Mouse (Mus musculus) adrenal gland, adult 8-10 months (tissue): ENCODE data around the gene Chst10. TPM values are rescaled to one million over a fixed set of nuclear protein-coding genes. Genes with fewer than 3 reads are reported as not detected.

Experiments used
- DNase-seq: peaks from one replicate; pipeline ENCODE4 v3.0.0; 2022
- total RNA-seq, 4 experiments: library from RNA; stranded (reverse); gene quantifications; 2 replicates each; pipeline ENCODE4 v1.2.4; 2022

The Chst10 gene
- 1 to 10 TPM; 2.6 to 4.8 (median 3.6) TPM for total RNA-seq

DNA sequence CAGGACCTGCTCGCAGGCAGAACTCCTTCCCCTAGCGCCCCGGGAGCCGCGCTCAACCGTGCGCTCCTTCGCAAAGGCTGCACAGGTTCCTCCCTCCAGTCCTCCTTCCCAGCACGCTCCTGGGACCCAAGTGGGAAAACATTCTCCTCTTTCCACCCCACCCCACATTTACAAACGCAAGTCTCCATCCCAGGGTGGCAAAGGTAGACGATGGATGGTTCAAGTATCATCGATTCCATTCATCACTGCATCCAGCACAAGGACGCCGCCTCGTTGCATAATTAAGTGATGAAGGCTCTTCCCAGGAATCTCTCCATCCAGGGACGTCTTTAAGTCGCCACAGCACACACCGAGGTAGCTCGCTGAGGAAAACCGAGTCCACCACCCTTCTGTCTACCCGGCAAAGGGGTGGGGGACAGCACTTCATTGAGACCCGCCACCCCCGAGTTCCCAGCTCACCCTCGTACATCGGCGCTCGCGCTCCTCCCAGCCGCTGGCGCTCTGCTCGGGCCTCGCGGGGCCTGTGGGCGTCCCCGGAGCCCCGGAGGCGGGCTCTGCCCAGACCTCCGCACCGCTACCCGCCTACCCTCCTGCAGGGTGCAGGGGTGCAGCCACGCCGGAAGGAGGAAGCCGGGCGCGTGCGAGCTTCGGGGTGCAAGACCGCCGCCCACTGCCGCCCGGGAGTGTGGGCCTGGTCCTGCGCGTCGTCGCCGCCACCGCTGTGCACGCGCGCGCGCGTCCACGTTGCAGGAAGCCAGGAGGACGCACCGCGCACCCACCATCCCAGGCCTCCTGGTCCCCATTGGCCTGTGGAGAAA is at the start of gene Chst10:
Gene Chst10, minus strand, starts transcription at position 731 of the 818 bp plus-strand sequence.
- peak; percentile 20 for DNase-seq

DNA sequence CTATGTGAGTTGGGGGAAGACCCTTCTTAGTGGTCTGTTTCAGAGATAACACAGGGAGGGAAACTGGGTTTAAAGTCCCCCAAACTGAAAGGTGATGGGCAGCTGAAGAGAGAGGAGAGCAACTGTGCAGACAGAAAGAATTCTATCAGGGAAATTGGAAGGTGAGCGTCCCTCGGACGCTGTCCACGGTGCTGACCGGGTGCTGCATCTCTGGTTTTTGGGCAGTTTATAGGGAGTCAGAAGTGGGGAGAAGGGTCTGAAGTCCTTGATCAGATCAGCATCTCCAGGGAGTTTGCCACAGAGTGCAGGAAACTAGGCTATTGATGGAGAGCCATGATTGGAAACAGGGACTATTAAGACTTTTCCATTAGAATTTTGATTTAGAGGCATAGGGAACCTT is 41.6 kb upstream of the Chst10 start:
- no peak for DNase-seq

DNA sequence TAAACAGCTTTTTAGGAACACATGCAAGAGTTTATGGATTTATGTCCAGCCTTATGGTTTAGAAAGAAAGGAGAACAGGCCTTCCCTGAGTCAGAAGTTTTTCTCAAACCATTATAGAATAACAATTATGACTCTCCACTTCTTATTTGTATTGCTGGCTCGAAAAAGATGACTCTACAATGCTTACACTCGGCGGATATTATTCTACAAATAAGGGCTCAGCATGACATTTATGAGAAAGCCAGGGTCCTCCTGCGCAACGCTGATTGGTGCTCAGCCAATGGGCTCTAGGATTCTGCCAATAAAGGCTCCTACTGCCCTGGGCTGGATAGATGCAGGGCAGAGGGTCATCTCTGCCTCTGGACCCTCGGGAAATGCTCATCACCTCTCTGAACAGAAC is 40.9 kb upstream of the Chst10 start, which contains the start of gene Nms:
Gene Nms, plus strand, starts transcription at position 301 of the 400 bp plus-strand sequence.
- no peak for DNase-seq

GRCm38 (mm10) chr1:38936780-38937179 is 38.8 kb upstream of the Chst10 start:
- DNase-seq, result no peak

DNA sequence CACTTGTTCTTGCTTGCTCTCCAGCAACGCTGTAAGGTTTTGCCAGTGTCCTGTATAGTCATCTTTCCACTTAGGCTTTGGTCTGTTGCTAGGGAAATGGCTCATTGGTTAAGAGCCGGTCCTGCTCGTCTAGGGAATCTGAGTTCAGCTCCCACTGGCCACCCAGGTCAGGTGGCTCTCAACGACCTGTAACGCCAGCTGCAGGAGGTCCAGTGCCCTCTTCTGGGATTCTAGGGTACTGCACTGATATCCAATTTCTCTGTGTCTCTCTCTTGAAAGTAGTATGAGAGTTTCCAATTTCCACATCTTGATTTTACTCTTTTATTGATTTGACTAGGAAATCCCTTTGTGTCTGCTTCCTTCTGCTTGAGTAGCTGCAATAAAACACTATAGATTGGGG is 36.7 kb upstream of the Chst10 start:
- DNase-seq, result no peak

GRCm38 (mm10) chr1:38930767-38931166 is 32.8 kb upstream of the Chst10 start:
- no peak for DNase-seq

- DNase-seq, result no peak
These were observed 31.5 kb upstream of the Chst10 start for GRCm38 (mm10) chr1:38929468-38929867.

DNA sequence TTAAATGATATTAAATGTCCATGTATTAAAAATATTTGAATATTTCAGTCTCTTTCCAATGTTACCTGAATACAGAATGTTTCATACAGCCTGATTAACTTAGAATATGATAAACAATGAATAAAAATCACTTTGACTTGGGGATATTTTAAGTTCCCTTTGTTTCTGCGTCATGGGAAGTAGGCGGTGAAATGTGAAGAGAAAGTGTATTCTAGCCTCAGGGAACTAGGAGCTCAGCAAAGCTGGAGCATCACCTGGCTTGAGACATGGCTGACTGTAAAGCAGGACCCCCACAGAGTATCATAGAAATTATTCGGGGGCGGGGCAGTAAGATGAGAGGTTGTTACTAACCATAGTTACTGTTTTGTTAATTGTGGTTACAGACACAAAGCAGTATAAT is 31.0 kb upstream of the Chst10 start:
- DNase-seq, result no peak

DNA sequence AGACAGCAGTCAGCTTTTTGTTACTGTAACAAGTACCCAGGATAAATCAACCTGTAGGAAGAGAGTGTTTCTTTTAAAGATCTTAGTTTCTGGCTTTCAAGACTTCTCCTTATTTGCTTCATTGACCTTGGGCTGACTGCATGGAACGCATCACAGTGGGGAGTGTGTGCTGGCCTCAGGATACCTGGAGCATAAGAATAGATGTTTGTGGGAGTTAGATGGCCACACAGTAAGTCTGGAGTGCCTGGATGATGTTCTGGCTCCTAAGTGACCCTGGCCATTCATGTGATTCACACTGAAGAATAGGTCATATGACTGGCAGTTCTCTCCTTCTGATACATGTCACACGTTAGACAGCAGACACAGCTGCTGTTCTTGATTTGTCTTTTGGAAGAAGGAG is 6.0 kb upstream of the Chst10 start:
- DNase-seq, result no peak

DNA sequence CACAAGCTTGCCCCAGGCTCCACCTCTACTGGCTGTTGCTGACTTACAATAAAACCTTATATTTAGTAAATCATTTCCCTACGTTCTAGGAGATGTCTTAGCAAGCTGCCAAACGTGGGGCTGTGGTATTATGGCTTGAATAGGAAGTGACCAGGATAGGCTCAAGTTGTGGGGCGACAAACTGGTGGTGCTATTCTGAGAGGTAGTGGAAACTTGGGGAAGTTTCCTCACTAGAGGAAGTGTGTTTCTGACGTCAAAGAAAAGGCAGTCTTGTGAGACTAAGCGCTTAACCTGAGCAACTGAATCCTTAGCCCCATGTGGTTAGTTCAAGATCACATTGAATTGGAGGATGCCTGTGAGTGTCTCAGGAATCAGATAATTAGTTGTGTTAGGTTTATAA is 4.6 kb upstream of the Chst10 start:
- no peak for DNase-seq

DNA sequence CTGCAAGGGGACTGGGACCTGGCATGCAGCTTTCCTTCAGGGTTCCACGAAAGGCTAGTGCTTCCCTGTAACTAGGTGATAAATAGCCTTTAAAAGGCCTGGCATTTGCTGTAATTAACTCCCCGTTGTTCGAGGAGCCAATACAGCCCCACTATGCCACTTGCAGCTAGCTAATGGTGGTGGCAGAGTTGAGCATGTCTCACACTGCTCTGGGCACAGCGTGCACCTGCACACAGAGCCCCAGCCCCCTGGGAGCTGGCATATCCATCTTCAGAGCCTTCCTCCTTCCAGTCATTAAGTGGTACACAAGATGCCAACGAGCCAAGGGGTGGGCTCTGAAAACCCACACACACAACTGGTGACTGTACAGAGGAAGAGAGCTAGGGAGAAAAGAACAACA is 4.9 kb downstream of the Chst10 start:
- no peak for DNase-seq

DNA sequence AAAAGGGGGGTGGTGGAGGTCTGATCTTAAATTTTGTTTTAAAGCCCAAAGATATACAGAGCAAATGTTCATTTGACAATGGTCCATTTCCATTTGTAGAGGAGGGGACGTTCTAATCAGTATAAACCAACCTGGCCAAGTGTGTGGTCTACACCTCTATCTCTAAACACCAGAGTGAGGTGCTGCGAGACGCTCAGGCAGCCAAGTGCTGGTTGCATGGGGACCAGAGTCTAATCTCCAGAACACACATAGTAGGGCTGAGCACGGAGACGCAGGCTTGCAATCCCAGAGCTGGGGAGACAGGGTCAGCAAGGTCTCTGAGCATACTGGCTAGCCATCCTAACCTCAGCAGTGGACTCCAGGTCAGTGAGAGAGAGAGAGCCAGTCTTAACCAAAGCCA is 6.5 kb downstream of the Chst10 start:
- DNase-seq, result no peak

- DNase-seq, result no peak
These were observed 9.2 kb downstream of the Chst10 start for GRCm38 (mm10) chr1:38888803-38889202.

- no peak for DNase-seq
These were observed 10.9 kb downstream of the Chst10 start for GRCm38 (mm10) chr1:38887011-38887410.

DNA sequence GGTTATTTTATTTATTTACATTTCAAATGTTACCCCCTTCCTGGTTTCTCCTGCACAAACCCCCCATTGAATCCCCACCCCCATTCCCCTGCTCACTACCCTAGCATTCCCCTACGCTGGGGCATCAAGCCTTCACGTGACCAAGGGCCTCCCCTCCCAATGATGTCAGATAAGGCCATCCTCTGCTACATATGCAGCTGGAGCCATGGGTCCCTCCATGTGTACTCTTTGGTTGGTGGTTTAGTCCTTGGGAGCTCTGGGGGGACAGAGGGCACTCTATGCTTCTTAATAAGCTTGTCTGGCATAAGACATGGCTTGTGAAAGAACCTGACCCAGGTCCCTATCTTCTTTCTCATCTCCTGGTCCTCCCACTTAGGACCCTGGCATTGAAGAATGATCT is 11.4 kb downstream of the Chst10 start:
- no peak for DNase-seq

DNA sequence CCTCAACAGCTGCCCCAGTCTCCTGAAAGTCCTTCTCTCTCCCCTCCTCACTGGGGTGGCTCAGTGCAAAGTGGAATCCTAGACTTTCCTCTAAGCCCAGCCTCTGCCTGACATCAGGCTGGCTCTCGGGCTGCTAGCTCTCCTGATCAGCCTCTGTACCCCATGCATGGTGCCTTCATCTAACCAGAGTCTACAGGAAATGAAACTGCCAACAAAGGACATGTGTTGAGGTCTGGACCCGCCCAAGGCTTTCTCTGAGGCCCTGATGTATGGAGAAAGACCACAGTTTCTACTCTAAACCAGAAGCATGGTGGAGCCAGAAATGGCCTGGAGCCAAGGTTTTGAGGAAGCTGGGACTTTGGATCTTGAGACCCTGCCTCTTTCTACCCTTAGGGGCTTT is 12.0 kb downstream of the Chst10 start:
- DNase-seq, result no peak

GRCm38 (mm10) chr1:38883766-38884165 is 14.2 kb downstream of the Chst10 start:
- no peak for DNase-seq

DNA sequence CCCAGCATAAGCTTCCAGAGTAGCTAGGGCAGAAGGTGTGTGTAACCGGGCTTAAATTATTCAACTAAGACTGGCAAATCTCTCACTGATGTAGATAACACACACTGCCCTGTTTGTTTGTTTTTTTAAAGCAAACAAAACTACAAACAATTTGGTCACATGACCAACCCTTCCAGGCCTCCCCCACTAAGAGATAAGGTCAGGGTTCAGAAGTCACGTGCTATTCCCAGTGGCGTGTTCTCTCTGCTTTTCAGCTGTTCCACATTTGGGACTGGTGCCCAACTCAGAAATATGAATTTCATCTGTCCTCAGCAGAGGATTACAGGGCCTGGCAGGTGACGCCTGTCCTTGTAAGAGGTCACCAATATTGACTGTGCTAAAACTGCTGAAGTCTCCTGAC is 15.2 kb downstream of the Chst10 start:
- DNase-seq, result no peak

- DNase-seq, result peak; percentile 7
These were observed 16.6 kb downstream of the Chst10 start for GRCm38 (mm10) chr1:38881366-38881765.

DNA sequence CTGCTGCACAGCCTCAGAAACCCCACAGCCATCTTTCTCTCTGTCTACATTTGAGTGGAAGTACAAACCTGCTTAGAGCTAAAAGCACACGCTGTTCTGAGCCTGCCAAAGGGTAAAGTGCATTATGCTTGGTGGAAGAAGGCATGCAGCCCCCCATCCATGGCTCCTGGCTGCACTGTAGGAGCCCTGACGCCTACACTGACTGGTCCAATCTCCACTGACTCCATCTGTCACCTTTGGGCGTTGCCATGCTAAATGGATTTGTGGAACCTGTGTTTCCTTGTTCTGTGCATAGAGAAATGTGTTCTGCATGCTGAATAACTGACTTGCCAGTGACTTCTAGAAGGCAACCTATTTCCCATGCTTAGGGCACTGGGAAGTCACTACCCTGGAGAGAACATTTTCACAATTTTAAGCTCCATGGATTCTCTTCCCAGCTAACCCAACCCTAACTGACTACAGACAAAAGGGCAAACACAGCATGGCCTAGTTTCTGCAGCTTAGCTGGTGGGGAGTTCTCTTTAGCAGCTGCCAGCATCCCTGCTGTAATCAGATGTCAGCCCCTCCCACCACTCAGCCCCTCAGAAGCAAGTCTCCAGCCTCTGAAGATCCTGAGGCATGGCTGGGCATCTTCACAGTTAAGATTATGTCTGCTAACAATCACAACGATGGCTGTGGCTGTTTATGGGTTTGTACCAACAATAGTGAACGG is 21.1 kb downstream of the Chst10 start:
- no peak for DNase-seq

DNA sequence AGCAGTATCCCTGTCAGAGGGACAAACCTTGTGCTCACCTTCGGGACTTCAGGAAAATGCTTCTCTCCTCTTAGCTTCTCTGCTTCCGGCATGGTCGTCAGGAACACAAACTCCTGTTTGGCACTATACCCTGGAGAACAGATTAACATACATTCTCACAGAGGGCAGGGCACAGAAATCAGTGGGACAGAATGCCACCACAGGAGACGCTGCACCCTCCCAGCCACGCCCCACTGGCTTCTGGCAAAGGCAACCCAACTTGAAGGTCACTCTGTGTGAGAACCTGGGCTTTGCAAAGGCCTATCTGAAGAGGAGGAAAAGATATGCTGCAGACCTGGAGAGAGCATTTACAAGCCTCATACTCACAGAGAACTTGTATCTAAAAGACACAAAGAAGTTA is 24.1 kb downstream of the Chst10 start:
- DNase-seq, result no peak

DNA sequence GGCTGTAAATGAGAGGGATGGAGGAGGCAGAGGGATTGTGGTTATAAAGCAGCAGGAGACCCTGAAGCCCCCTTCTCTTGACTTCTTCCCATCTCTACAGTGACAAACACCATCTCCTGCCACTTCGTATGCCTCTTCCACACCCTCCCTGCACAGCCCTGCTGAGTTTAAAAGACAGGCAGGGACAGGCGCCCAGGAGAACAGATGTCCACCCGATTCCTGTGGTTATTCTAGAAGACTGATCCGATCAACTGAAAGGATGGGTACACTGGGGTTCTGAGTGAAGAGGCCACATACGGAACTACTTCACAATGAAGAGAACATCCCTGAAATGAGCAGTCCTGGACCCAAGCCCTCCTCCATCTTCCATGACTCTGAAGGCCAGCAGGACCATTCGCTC is 26.1 kb downstream of the Chst10 start:
- no peak for DNase-seq

DNA sequence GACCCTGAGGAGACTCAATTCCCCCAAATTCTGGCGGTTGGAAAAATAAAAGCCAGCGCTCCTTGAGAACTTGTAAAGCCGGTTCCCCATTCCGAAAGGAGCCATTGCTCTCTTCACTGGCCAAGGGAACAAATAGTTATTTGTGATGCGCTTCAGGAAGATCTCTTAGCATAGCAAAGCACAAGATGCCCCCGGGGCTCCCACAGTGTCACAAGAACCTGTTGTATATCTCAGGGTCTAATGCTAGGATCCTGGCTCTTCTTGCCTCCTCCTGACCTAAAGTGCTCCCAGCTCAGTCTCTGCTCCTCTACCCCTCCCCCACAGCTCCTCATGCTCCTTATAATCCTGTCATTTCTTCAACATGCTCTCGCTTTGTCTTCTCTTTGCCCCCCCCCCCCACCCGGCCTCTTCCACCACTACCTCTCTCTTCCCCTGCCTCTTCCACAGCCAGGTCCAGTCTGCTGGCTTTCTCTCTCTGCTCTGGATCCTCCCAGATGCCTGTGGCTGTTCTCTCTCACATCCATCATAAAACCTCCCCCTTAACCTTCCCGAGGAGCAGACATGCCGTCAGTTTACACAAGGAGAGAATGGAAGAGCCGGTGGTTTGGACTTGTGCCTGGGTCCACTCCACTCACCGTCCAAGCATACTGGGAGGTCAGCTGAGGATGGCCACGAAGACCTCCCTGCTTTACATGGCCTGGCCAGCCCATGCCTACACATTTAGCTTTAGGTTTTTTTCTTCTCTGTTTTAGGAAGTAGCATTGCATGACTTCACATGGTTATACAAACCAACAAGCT is 28.4 kb downstream of the Chst10 start:
- no peak for DNase-seq
